Mouse (Mus musculus): Measurements from ENCODE around the gene Cd160. TPM values are rescaled to one million over a fixed set of nuclear protein-coding genes. Genes with fewer than 3 reads are reported as not detected.
A peak's percentile ranks its signal among the peaks of the same experiment; 100 is the strongest.

The Cd160 gene
- polyA plus RNA-seq (2016; fragmentation: Nextera tagmentation; extraction: Ambion mirVana): 0.19 and 0.21 TPM in 2 replicates

GRCm38 (mm10) chr3:96828984-96829383 is at the start of gene Cd160, which contains the start of gene Pdzk1:
Gene Cd160 (minus strand): TSS chr3:96829351.
Gene Pdzk1 (plus strand): TSS chr3:96829284.
- Histone ChIP-seq H3K27ac (peak within 1 kb of the TSS; percentile 33; the same call in 1 of the 2 replicates), H3K4me3 (replicated peaks) (no peak within 1 kb of the TSS), H3K9ac (no peak within 1 kb of the TSS), H3K27me3 (no peaks in the 10 kb centered on the region), H3K36me3 (replicated peaks) (no peaks in the 10 kb centered on the region), H3K4me2 (peak within 1 kb of the TSS; percentile 19), H3K4me1 (peaks cover 9% of the 10 kb centered on the region), H3K9me3 (no peaks in the 10 kb centered on the region)
- ATAC-seq (ENCODE audit: low FRiP score): no peak
- 70% methylated on average over 1 of the region's 1 CpGs for WGBS

- Histone ChIP-seq H3K27ac (no peak overlapping the region), H3K4me1 (no peaks in the 10 kb centered on the region), H3K36me3 (replicated peaks) (peaks cover 67% of the 10 kb centered on the region), H3K4me3 (replicated peaks) (no peak overlapping the region), H3K9ac (no peak overlapping the region), H3K9me3 (no peaks in the 10 kb centered on the region), H3K4me2 (no peak overlapping the region), H3K27me3 (no peaks in the 10 kb centered on the region)
- WGBS: 86% methylated on average over 7 of the region's 7 CpGs
- no peak for ATAC-seq (ENCODE audit: low FRiP score)
These were observed 45.8 kb upstream of the Cd160 start for GRCm38 (mm10) chr3:96874808-96875571.

GRCm38 (mm10) chr3:96872501-96872900 is 43.4 kb upstream of the Cd160 start:
- no peak for ATAC-seq (ENCODE audit: low FRiP score)
- Histone ChIP-seq H3K4me1 (no peaks in the 10 kb centered on the region), H3K36me3 (replicated peaks) (peaks cover 73% of the 10 kb centered on the region), H3K27ac (no peak overlapping the region), H3K9ac (no peak overlapping the region), H3K9me3 (no peaks in the 10 kb centered on the region), H3K4me2 (no peak overlapping the region), H3K27me3 (no peaks in the 10 kb centered on the region), H3K4me3 (replicated peaks) (no peak overlapping the region)
- WGBS: 95% methylated on average over 8 of the region's 8 CpGs

- Histone ChIP-seq H3K27me3 (no peaks in the 10 kb centered on the region), H3K4me1 (no peaks in the 10 kb centered on the region), H3K36me3 (replicated peaks) (peaks cover 76% of the 10 kb centered on the region), H3K9ac (no peak overlapping the region), H3K27ac (no peak overlapping the region), H3K9me3 (no peaks in the 10 kb centered on the region), H3K4me3 (replicated peaks) (no peak overlapping the region), H3K4me2 (no peak overlapping the region)
- ATAC-seq (ENCODE audit: low FRiP score): no peak
- 92% methylated on average over 8 of the region's 8 CpGs for whole genome bisulfite sequencing
These were observed 41.9 kb upstream of the Cd160 start for GRCm38 (mm10) chr3:96871070-96871469.

- H3K4me3 ChIP-seq (replicated peaks): no peak overlapping the region
- ATAC-seq (ENCODE audit: low FRiP score): no peak
- H3K36me3 ChIP-seq (replicated peaks): peaks cover 72% of the 10 kb centered on the region
- no peak overlapping the region for H3K27ac ChIP-seq
- H3K9me3 ChIP-seq: no peaks in the 10 kb centered on the region
- no peak overlapping the region for H3K9ac ChIP-seq
- H3K4me1 ChIP-seq: no peaks in the 10 kb centered on the region
- no peaks in the 10 kb centered on the region for H3K27me3 ChIP-seq
- no peak overlapping the region for H3K4me2 ChIP-seq
- WGBS: 94% methylated on average over 2 of the region's 2 CpGs
These were observed 41.1 kb upstream of the Cd160 start for GRCm38 (mm10) chr3:96870270-96870669.

GRCm38 (mm10) chr3:96869091-96869490 is 39.9 kb upstream of the Cd160 start:
- no peaks in the 10 kb centered on the region for H3K27me3 ChIP-seq
- no peak for ATAC-seq (ENCODE audit: low FRiP score)
- H3K4me1 ChIP-seq: no peaks in the 10 kb centered on the region
- 94% methylated on average over 7 of the region's 7 CpGs for WGBS
- no peak overlapping the region for H3K27ac ChIP-seq
- H3K4me3 ChIP-seq (replicated peaks): no peak overlapping the region
- H3K4me2 ChIP-seq: no peak overlapping the region
- H3K9ac ChIP-seq: no peak overlapping the region
- H3K36me3 ChIP-seq (replicated peaks): peaks cover 61% of the 10 kb centered on the region
- H3K9me3 ChIP-seq: no peaks in the 10 kb centered on the region

- no peaks in the 10 kb centered on the region for H3K27me3 ChIP-seq
- H3K4me1 ChIP-seq: no peaks in the 10 kb centered on the region
- no peak for ATAC-seq (ENCODE audit: low FRiP score)
- H3K9ac ChIP-seq: no peak overlapping the region
- no peak overlapping the region for H3K4me2 ChIP-seq
- no peak overlapping the region for H3K4me3 ChIP-seq (replicated peaks)
- no peak overlapping the region for H3K27ac ChIP-seq
- WGBS: 94% methylated on average over 8 of the region's 8 CpGs
- H3K9me3 ChIP-seq: no peaks in the 10 kb centered on the region
- peaks cover 58% of the 10 kb centered on the region for H3K36me3 ChIP-seq (replicated peaks)
These were observed 39.4 kb upstream of the Cd160 start for GRCm38 (mm10) chr3:96868566-96868965.

- no peak for ATAC-seq (ENCODE audit: low FRiP score)
- Histone ChIP-seq H3K9me3 (no peaks in the 10 kb centered on the region), H3K9ac (no peak overlapping the region), H3K27ac (no peak overlapping the region), H3K27me3 (no peaks in the 10 kb centered on the region), H3K36me3 (replicated peaks) (peaks cover 51% of the 10 kb centered on the region), H3K4me2 (no peak overlapping the region), H3K4me3 (replicated peaks) (no peak overlapping the region), H3K4me1 (no peaks in the 10 kb centered on the region)
- WGBS: 94% methylated on average over 3 of the region's 3 CpGs
These were observed 38.7 kb upstream of the Cd160 start for GRCm38 (mm10) chr3:96867863-96868262.

- H3K4me3 ChIP-seq (replicated peaks): no peak overlapping the region
- H3K4me1 ChIP-seq: no peaks in the 10 kb centered on the region
- WGBS: 95% methylated on average over 5 of the region's 5 CpGs
- no peak overlapping the region for H3K4me2 ChIP-seq
- no peak overlapping the region for H3K9ac ChIP-seq
- peaks cover 5% of the 10 kb centered on the region; the same call in 1 of the 2 replicates for H3K36me3 ChIP-seq (replicated peaks)
- H3K27ac ChIP-seq: no peak overlapping the region
- no peaks in the 10 kb centered on the region for H3K9me3 ChIP-seq
- no peak for ATAC-seq (ENCODE audit: low FRiP score)
- no peaks in the 10 kb centered on the region for H3K27me3 ChIP-seq
These were observed 31.3 kb upstream of the Cd160 start for GRCm38 (mm10) chr3:96860498-96860897.

GRCm38 (mm10) chr3:96855833-96856232 is 26.7 kb upstream of the Cd160 start:
- no peak for ATAC-seq (ENCODE audit: low FRiP score)
- 89% methylated on average over 3 of the region's 3 CpGs for WGBS
- H3K4me3 ChIP-seq (replicated peaks): no peak overlapping the region
- H3K27me3 ChIP-seq: no peaks in the 10 kb centered on the region
- H3K9me3 ChIP-seq: no peaks in the 10 kb centered on the region
- peaks cover 3% of the 10 kb centered on the region; the same call in 1 of the 2 replicates for H3K36me3 ChIP-seq (replicated peaks)
- no peaks in the 10 kb centered on the region for H3K4me1 ChIP-seq
- H3K27ac ChIP-seq: no peak overlapping the region
- H3K4me2 ChIP-seq: no peak overlapping the region
- H3K9ac ChIP-seq: no peak overlapping the region

GRCm38 (mm10) chr3:96854376-96854775 is 25.2 kb upstream of the Cd160 start:
- H3K9me3 ChIP-seq: no peaks in the 10 kb centered on the region
- 89% methylated on average over 4 of the region's 4 CpGs for WGBS
- no peak overlapping the region for H3K4me3 ChIP-seq (replicated peaks)
- H3K9ac ChIP-seq: no peak overlapping the region
- no peak for ATAC-seq (ENCODE audit: low FRiP score)
- H3K4me2 ChIP-seq: no peak overlapping the region
- no peaks in the 10 kb centered on the region for H3K4me1 ChIP-seq
- no peaks in the 10 kb centered on the region for H3K36me3 ChIP-seq (replicated peaks)
- no peak overlapping the region for H3K27ac ChIP-seq
- H3K27me3 ChIP-seq: no peaks in the 10 kb centered on the region

GRCm38 (mm10) chr3:96852561-96852960 is 23.4 kb upstream of the Cd160 start:
- WGBS: 84% methylated on average over 6 of the region's 6 CpGs
- Histone ChIP-seq H3K9me3 (no peaks in the 10 kb centered on the region), H3K9ac (no peak overlapping the region), H3K36me3 (replicated peaks) (no peaks in the 10 kb centered on the region), H3K4me3 (replicated peaks) (no peak overlapping the region), H3K4me2 (no peak overlapping the region), H3K27ac (no peak overlapping the region), H3K27me3 (no peaks in the 10 kb centered on the region), H3K4me1 (no peaks in the 10 kb centered on the region)
- ATAC-seq (ENCODE audit: low FRiP score): no peak

- no peaks in the 10 kb centered on the region for H3K36me3 ChIP-seq (replicated peaks)
- H3K9ac ChIP-seq: no peak overlapping the region
- no peak overlapping the region for H3K4me3 ChIP-seq (replicated peaks)
- no peak overlapping the region for H3K4me2 ChIP-seq
- H3K4me1 ChIP-seq: no peaks in the 10 kb centered on the region
- no peak overlapping the region for H3K27ac ChIP-seq
- ATAC-seq (ENCODE audit: low FRiP score): no peak
- H3K27me3 ChIP-seq: no peaks in the 10 kb centered on the region
- WGBS: 93% methylated on average over 2 of the region's 2 CpGs
- H3K9me3 ChIP-seq: no peaks in the 10 kb centered on the region
These were observed 20.1 kb upstream of the Cd160 start for GRCm38 (mm10) chr3:96849168-96849727.

All from forebrain, embryonic 12.5 days (tissue).